Mouse (Mus musculus) CH12.LX (cell line): Measurements from ENCODE around the gene Nhsl2. TPM values are rescaled to one million over a fixed set of nuclear protein-coding genes. Genes with fewer than 3 reads are reported as not detected.

ENCODE experiments used
- DNase-seq: peaks from one replicate; pipeline ENCODE4 v3.0.0-alpha.2; 2013; ENCODE audit errors: extremely low read depth
- H3K27ac ChIP-seq: 2 replicates; pipeline ENCODE4 v1.5.1; 2012; ENCODE audit warnings: low read depth, mild to moderate bottlenecking, control low read depth, moderate library complexity; ENCODE audit not compliant: insufficient read depth
- H3K27me3 ChIP-seq: replicated peaks from 2 replicates; pipeline ENCODE3; 2012; ENCODE audit warnings: inconsistent platforms
- H3K36me3 ChIP-seq, 2 experiments: replicated peaks in 1 of 2; 2 replicates each; pipeline versions ENCODE3 to v1.6.1; 2012; ENCODE audit warnings: inconsistent platforms in 1 of 2, low read length in 1 of 2, mild to moderate bottlenecking in 1 of 2, mixed read lengths in 1 of 2, moderate library complexity in 1 of 2; ENCODE audit not compliant: control insufficient read depth in 1 of 2, insufficient read depth in 1 of 2
- H3K4me1 ChIP-seq, 2 experiments: 2 replicates each; pipeline ENCODE4 v1.6.1; 2012; ENCODE audit warnings: inconsistent platforms in 1 of 2, moderate library complexity in 1 of 2; ENCODE audit not compliant: insufficient read depth in 2 of 2, control insufficient read depth in 1 of 2
- H3K4me2 ChIP-seq: 2 replicates; pipeline ENCODE4 v1.6.1; 2012; ENCODE audit warnings: low read depth, mild to moderate bottlenecking, control low read depth; ENCODE audit not compliant: poor library complexity, insufficient read depth, severe bottlenecking
- H3K4me3 ChIP-seq, 3 experiments: fragments of 150-350 bp in 1 of 3; sonication (generic) in 1 of 3; replicated peaks in 1 of 3; 2 replicates each; pipeline versions ENCODE3 to v1.5.1; 2011 to 2012; ENCODE audit warnings: low read depth in 2 of 3, low read length in 2 of 3, mild to moderate bottlenecking in 2 of 3, moderate library complexity in 2 of 3, control low read depth in 1 of 3, improper control_type of control experiment in 1 of 3, inconsistent platforms in 1 of 3, mixed read lengths in 1 of 3; ENCODE audit not compliant: poor library complexity in 1 of 3
- H3K79me2 ChIP-seq: replicated peaks from 2 replicates; pipeline ENCODE4 v1.6.1; 2012; ENCODE audit warnings: mild to moderate bottlenecking, moderate library complexity; ENCODE audit not compliant: control insufficient read depth, poor library complexity, insufficient read depth, severe bottlenecking; ENCODE audit errors: extremely low read depth
- H3K9ac ChIP-seq: 2 replicates; pipeline ENCODE4 v1.6.1; 2012; ENCODE audit warnings: low read depth, mild to moderate bottlenecking, control low read depth, moderate library complexity; ENCODE audit not compliant: insufficient read depth
- H3K9me3 ChIP-seq: replicated peaks from 2 replicates; pipeline ENCODE3; 2012; ENCODE audit warnings: low read length, inconsistent platforms, mixed read lengths
- ETS1 ChIP-seq: conservative IDR thresholded peaks from 2 replicates; pipeline ENCODE4 v1.6.1; 2012; ENCODE audit warnings: low read depth, mild to moderate bottlenecking, inconsistent platforms, low read length, improper control_type of control experiment, moderate library complexity
- IRF4 ChIP-seq: IDR thresholded peaks from 2 replicates; pipeline ENCODE4 v1.6.1; 2014; ENCODE audit warnings: low read depth, mild to moderate bottlenecking, inconsistent platforms, low read length, improper control_type of control experiment
- KAT2A ChIP-seq: IDR thresholded peaks from 2 replicates; pipeline ENCODE4 v1.6.1; 2012; ENCODE audit warnings: low read length, improper control_type of control experiment, inconsistent platforms; ENCODE audit not compliant: insufficient replicate concordance
- MXI1 ChIP-seq: IDR thresholded peaks from 2 replicates; pipeline ENCODE4 v1.6.1; 2011; ENCODE audit warnings: mild to moderate bottlenecking, low read depth, low read length, improper control_type of control experiment
- MYC ChIP-seq: IDR thresholded peaks from 2 replicates; pipeline ENCODE4 v1.6.1; 2011; ENCODE audit warnings: low read depth, mild to moderate bottlenecking, improper control_type of control experiment, low read length
- USF1 ChIP-seq: IDR thresholded peaks from 2 replicates; pipeline ENCODE4 v1.6.1; 2014; ENCODE audit warnings: low read depth, mild to moderate bottlenecking, inconsistent platforms, low read length, improper control_type of control experiment
- dilution Hi-C: fragments of 300-500 bp; cut with MboI; formaldehyde crosslinking; loops from 2 replicates; pipeline ENCODE4 v1.14.3; 2020; ENCODE audit warnings: low sequenced_read_pairs; ENCODE audit not compliant: extremely low pct_unique_long_range_greater_than_20kb, extremely low pct_ligation_motif_present
- in situ Hi-C: fragments of 300-500 bp; cut with MboI; formaldehyde crosslinking; loops from 3 replicates; pipeline ENCODE4 v1.14.3; 2019; ENCODE audit warnings: low sequenced_read_pairs, low pct_ligation_motif_present, low pct_unique_long_range_greater_than_20kb, mixed read lengths
- polyA plus RNA-seq: library from polyadenylated mRNA; unstranded; fragments of >175 nt; gene quantifications from 2 replicates; pipeline ENCODE4 v1.2.1, GENCODE M21; 2012; ENCODE audit warnings: low read depth; ENCODE audit not compliant: insufficient read length
- total RNA-seq, 2 experiments: library from RNA; depleted of rRNA; stranded (reverse); fragments of 300-350 nt in 1 of 2; fragments of >200 nt in 1 of 2; gene quantifications; 2 replicates each; pipeline ENCODE4 v1.2.3; 2012 to 2014

The Nhsl2 gene
- total and polyA plus RNA-seq, 3 experiments: 0.10 to 0.17 TPM; not detected in 1

DNA sequence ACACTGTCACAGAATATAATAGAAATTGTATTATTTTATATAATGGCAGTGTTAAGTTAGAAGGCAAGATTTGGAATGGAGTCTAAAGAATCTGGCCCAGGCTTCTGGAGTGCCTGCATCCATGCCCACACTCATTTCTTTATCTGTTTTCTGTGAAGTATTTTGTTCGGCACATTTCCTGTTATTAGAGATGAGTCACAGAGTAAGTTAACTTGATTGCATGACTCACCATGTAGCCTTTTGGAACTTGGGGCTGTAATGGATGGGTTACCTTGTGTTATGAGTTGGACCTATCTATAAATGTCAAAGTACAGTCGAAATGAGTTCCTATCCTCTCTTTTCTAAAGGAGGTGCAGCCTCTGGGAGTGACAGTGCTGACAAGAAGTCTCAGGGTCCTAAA, 272.1 kb downstream of the Nhsl2 start:
- no peak overlapping the region for H3K4me2 ChIP-seq
- peaks cover 3 to 6% of the 10 kb centered on the region in 2 experiments; a peak in 3 of 4 replicates for H3K4me1 ChIP-seq
- in situ Hi-C loops (no loop called here), dilution Hi-C loops (no loop called here)
- no peak for TF ChIP-seq USF1
- TF ChIP-seq KAT2A: no peak
- TF ChIP-seq ETS1: no peak
- no peak for TF ChIP-seq IRF4
- TF ChIP-seq MXI1: no peak
- peaks cover 22 to 28% of the 10 kb centered on the region in 2 experiments for H3K36me3 ChIP-seq
- H3K27me3 ChIP-seq: no peaks in the 10 kb centered on the region
- peaks cover 11% of the 10 kb centered on the region for H3K79me2 ChIP-seq
- no peak overlapping the region for H3K9ac ChIP-seq
- no peaks in the 10 kb centered on the region for H3K9me3 ChIP-seq
- DNase-seq: no peak
- H3K4me3 ChIP-seq: no peak overlapping the region
- H3K27ac ChIP-seq: no peak overlapping the region

- H3K4me1 ChIP-seq: no peaks in the 10 kb centered on the region
- H3K4me2 ChIP-seq: no peak overlapping the region
- H3K9ac ChIP-seq: no peak overlapping the region
- DNase-seq: no peak
- no peak for TF ChIP-seq MYC
- TF ChIP-seq, all 38 proteins: peak for 0
- in situ Hi-C loops: no loop called here
- Histone ChIP-seq H3K9me3 (no peaks in the 10 kb centered on the region), H3K27ac (no peak overlapping the region), H3K27me3 (no peaks in the 10 kb centered on the region), H3K4me3 (no peak overlapping the region), H3K36me3 (peaks cover 12 to 46% of the 10 kb centered on the region in 2 experiments), H3K79me2 (no peaks in the 10 kb centered on the region)
- dilution Hi-C loops: no loop called here
These were observed 292.0 kb downstream of the Nhsl2 start for GRCm38 (mm10) chrX:102141157-102141556.

Other genes starting within 250 kb of the Nhsl2 start
- 49.9 and 55.4 TPM in 2 replicates for gene Ogt, start 209.3 kb upstream of the Nhsl2 start, total RNA-seq (2012; rRNA removed)
- gene Ogt, start 209.3 kb upstream of the Nhsl2 start, total RNA-seq (2014; rRNA removed): 62.8 and 70.1 TPM in 2 replicates
- 56.6 and 62.3 TPM in 2 replicates for gene Ogt, start 209.3 kb upstream of the Nhsl2 start, polyA plus RNA-seq
- gene Cxcr3, start 115.1 kb upstream of the Nhsl2 start, total RNA-seq (2012; rRNA removed): not detected in 2 replicates
- not detected in 2 replicates for gene Cxcr3, start 115.1 kb upstream of the Nhsl2 start, total RNA-seq (2014; rRNA removed)
- not detected in 2 replicates for gene Cxcr3, start 115.1 kb upstream of the Nhsl2 start, polyA plus RNA-seq
- not detected in 2 replicates for gene Gm4779, start 55.0 kb upstream of the Nhsl2 start, total RNA-seq (2012; rRNA removed)
- not detected in 2 replicates for gene Gm4779, start 55.0 kb upstream of the Nhsl2 start, total RNA-seq (2014; rRNA removed)
- not detected in 2 replicates for gene Gm4779, start 55.0 kb upstream of the Nhsl2 start, polyA plus RNA-seq
- not detected in 2 replicates for gene 8030474K03Rik, start 54.7 kb upstream of the Nhsl2 start, total RNA-seq (2012; rRNA removed)
- gene 8030474K03Rik, start 54.7 kb upstream of the Nhsl2 start, total RNA-seq (2014; rRNA removed): not detected in 2 replicates
- not detected in 2 replicates for gene 8030474K03Rik, start 54.7 kb upstream of the Nhsl2 start, polyA plus RNA-seq
- 0.13 and 0.51 TPM in 2 replicates for gene Rtl5, start 221.9 kb downstream of the Nhsl2 start, total RNA-seq (2012; rRNA removed)
- 0.42 and 0.55 TPM in 2 replicates for gene Rtl5, start 221.9 kb downstream of the Nhsl2 start, total RNA-seq (2014; rRNA removed)
- 0.79 and 1.0 TPM in 2 replicates for gene Rtl5, start 221.9 kb downstream of the Nhsl2 start, polyA plus RNA-seq